Mouse (Mus musculus) midbrain, embryonic 14.5 days (tissue): Measurements from ENCODE around the gene Wfdc3. TPM values are rescaled to one million over a fixed set of nuclear protein-coding genes. Genes with fewer than 3 reads are reported as not detected.
A peak's percentile ranks its signal among the peaks of the same experiment; 100 is the strongest.

ENCODE experiments used
- ATAC-seq: fragments of 200-750 bp; cut with Nextera tagmentation; 2 replicates; pipeline ENCODE4 v1.8.0; 2017; ENCODE audit warnings: moderate number of reproducible peaks, moderate library complexity; ENCODE audit not compliant: low FRiP score, low TSS enrichment
- DNase-seq: peaks from one replicate; pipeline ENCODE4 v3.0.0-alpha.2; 2015
- H3K27ac ChIP-seq: fragments of 300-500 bp; sonication (generic); replicated peaks from 2 replicates; pipeline ENCODE4 v1.5.1; 2014; ENCODE audit warnings: mild to moderate bottlenecking, low read depth, low read length, moderate library complexity
- H3K27me3 ChIP-seq: fragments of 300-500 bp; sonication (generic); 2 replicates; pipeline ENCODE4 v1.6.1; 2014; ENCODE audit warnings: low read length, control low read depth, mixed read lengths; ENCODE audit not compliant: control insufficient read depth, insufficient read depth
- H3K36me3 ChIP-seq: fragments of 300-500 bp; sonication (generic); 2 replicates; pipeline ENCODE4 v1.6.1; 2014; ENCODE audit warnings: low read length, control low read depth; ENCODE audit not compliant: control insufficient read depth, insufficient read depth
- H3K4me1 ChIP-seq: fragments of 300-500 bp; sonication (generic); 2 replicates; pipeline ENCODE4 v1.6.1; 2014; ENCODE audit warnings: mild to moderate bottlenecking, antibody characterized with exemption, low read length, control low read depth; ENCODE audit not compliant: control insufficient read depth, insufficient read depth
- H3K4me2 ChIP-seq: fragments of 300-500 bp; sonication (generic); 2 replicates; pipeline ENCODE4 v1.6.1; 2014; ENCODE audit warnings: mild to moderate bottlenecking, low read length, moderate library complexity
- H3K4me3 ChIP-seq: fragments of 300-500 bp; sonication (generic); replicated peaks from 2 replicates; pipeline ENCODE4 v1.5.1; 2014; ENCODE audit warnings: low read depth, low read length
- H3K9ac ChIP-seq: fragments of 300-500 bp; sonication (generic); replicated peaks from 2 replicates; pipeline ENCODE4 v1.6.1; 2014; ENCODE audit warnings: mild to moderate bottlenecking, low read length, moderate library complexity
- H3K9me3 ChIP-seq: fragments of 300-500 bp; sonication (generic); 2 replicates; pipeline ENCODE4 v1.6.1; 2016; ENCODE audit warnings: low read length, control low read depth, mixed read lengths; ENCODE audit not compliant: control insufficient read depth
- WGBS: fragments of 180-500 bp; shearing (Covaris S2); extraction: QIAGEN DNeasy Blood & Tissue Kit; methylation state at CpG from one replicate; pipeline ENCODE4 v1.1.7; 2014; 5-methylcytosine and 5-hydroxymethylcytosine counted together
- polyA plus RNA-seq: library from polyadenylated mRNA; unstranded; fragments of >200 nt; fragmentation: Nextera tagmentation; extraction: Ambion mirVana; gene quantifications from 2 replicates; pipeline ENCODE4 v1.2.1, GENCODE M21; 2014

The Wfdc3 gene
- polyA plus RNA-seq, 1 experiment from 2014 or later, result 1.1 TPM

- peak within 1 kb of the TSS; percentile 98 for H3K4me2 ChIP-seq
- ATAC-seq (peak; percentile 99), DNase-seq (peak; percentile 99)
- H3K36me3 ChIP-seq, result peaks cover 35% of the 10 kb centered on the region
- WGBS, result 2% methylated on average over 53 of the region's 53 CpGs
- H3K4me3 ChIP-seq, result peak within 1 kb of the TSS; percentile 68
- H3K27me3 ChIP-seq, result no peaks in the 10 kb centered on the region
- no peaks in the 10 kb centered on the region for H3K9me3 ChIP-seq
- H3K4me1 ChIP-seq, result peaks cover 5% of the 10 kb centered on the region
- peak within 1 kb of the TSS; percentile 54 for H3K9ac ChIP-seq
- no peak within 1 kb of the TSS for H3K27ac ChIP-seq
Measured at GRCm38 (mm10) chr2:164769258-164770037, 23.7 kb upstream of the Wfdc3 start, which contains the start of gene Ube2c. Gene Ube2c (plus strand): TSS chr2:164769898.

GRCm38 (mm10) chr2:164767812-164768540 lies 22.2 kb upstream of the Wfdc3 start:
- Histone ChIP-seq H3K4me3 (no peak overlapping the region), H3K27ac (no peak overlapping the region), H3K9ac (no peak overlapping the region), H3K9me3 (no peaks in the 10 kb centered on the region), H3K27me3 (no peaks in the 10 kb centered on the region), H3K36me3 (peaks cover 43% of the 10 kb centered on the region), H3K4me1 (peaks cover 5% of the 10 kb centered on the region), H3K4me2 (no peak overlapping the region)
- DNase-seq (no peak), ATAC-seq (no peak)
- WGBS, result 96% methylated on average over 15 of the region's 15 CpGs

DNA sequence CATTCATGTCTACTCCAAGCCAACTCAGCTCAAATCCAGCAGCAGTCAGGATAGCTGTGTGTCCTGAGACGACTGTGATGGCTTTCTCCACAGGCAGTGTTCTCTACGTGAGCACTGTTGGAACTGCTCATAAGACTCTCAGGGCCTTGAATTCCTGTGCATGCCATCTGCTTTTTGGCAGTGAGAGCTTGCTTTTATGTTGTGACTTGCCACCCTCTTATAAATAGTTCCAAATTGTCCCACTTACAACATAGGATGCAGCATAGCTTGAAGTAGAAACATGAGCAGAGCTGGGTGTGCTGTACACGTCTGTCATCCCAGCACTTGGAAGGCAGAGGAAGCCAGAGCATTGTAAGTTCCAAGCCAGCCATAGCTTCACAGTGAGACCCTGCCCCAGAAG lies 20.1 kb upstream of the Wfdc3 start:
- WGBS, result 78% methylated on average over 3 of the region's 3 CpGs
- no peak overlapping the region for H3K9ac ChIP-seq
- no peak overlapping the region for H3K27ac ChIP-seq
- no peaks in the 10 kb centered on the region for H3K9me3 ChIP-seq
- no peak overlapping the region for H3K4me2 ChIP-seq
- ATAC-seq (no peak), DNase-seq (no peak)
- H3K27me3 ChIP-seq, result no peaks in the 10 kb centered on the region
- peaks cover 5% of the 10 kb centered on the region for H3K4me1 ChIP-seq
- H3K36me3 ChIP-seq, result peaks cover 65% of the 10 kb centered on the region
- no peak overlapping the region for H3K4me3 ChIP-seq

DNA sequence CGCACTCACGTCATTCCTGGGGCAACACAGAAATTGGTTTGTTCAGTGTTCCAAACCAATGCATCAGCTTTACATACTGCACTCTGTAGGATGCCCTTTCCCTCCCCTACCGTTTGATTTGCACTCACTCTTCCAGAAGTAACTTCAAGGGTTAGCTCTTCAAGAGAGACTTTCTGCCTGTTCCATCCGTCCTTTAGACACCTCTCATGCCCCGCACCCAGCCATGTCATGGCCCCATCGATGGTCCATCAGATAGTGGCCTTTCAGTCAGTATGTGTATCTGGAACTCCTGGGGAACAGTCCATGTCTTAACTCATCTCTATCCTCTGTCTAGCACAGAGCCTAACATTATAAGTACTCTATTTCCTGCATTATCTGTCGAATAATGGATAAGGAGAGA lies 16.9 kb upstream of the Wfdc3 start:
- Histone ChIP-seq H3K9ac (no peak overlapping the region), H3K36me3 (peaks cover 85% of the 10 kb centered on the region), H3K4me3 (no peak overlapping the region), H3K4me2 (no peak overlapping the region), H3K27me3 (no peaks in the 10 kb centered on the region), H3K27ac (no peak overlapping the region), H3K4me1 (no peaks in the 10 kb centered on the region), H3K9me3 (no peaks in the 10 kb centered on the region)
- DNase-seq (no peak), ATAC-seq (no peak)
- 89% methylated on average over 7 of the region's 7 CpGs for WGBS

GRCm38 (mm10) chr2:164761971-164762370 lies 16.2 kb upstream of the Wfdc3 start:
- no peak overlapping the region for H3K27ac ChIP-seq

DNA sequence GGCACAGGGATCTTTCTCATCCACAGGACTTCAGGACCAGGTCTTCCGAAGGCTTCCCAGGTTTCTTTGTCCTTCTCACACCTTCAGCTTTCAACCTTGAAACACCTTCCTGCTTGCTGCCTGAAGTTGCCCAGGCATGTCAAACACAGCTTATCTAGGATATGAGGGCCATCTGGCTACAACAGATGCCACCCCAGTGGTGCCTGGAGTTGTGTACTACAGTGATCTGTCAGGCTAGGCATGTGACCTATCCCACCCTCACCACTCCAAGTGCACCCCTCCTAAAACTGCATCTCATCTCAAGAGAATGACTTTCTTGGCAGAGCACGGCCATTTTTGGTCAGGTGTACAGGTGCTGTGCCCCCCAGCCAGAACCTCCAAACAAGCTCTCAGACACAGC lies 15.8 kb upstream of the Wfdc3 start:
- H3K4me2 ChIP-seq, result no peak overlapping the region
- WGBS, result 97% methylated on average over 2 of the region's 2 CpGs

More at GRCm38 (mm10) chr2:164761971-164762370, 16.2 kb upstream of the Wfdc3 start:
- no peak overlapping the region for H3K4me3 ChIP-seq
- peaks cover 85% of the 10 kb centered on the region for H3K36me3 ChIP-seq
- H3K9ac ChIP-seq, result no peak overlapping the region
- DNase-seq (no peak), ATAC-seq (no peak)
- no peaks in the 10 kb centered on the region for H3K27me3 ChIP-seq
- no peak overlapping the region for H3K4me2 ChIP-seq
- no peaks in the 10 kb centered on the region for H3K9me3 ChIP-seq
- no peaks in the 10 kb centered on the region for H3K4me1 ChIP-seq
- 98% methylated on average over 4 of the region's 4 CpGs for WGBS

GRCm38 (mm10) chr2:164760059-164760833 lies 14.5 kb upstream of the Wfdc3 start:
- H3K4me1 ChIP-seq, result no peaks in the 10 kb centered on the region
- H3K9me3 ChIP-seq, result no peaks in the 10 kb centered on the region
- no peak overlapping the region for H3K4me3 ChIP-seq
- ATAC-seq (no peak), DNase-seq (no peak)
- no peak overlapping the region for H3K4me2 ChIP-seq
- WGBS, result 95% methylated on average over 4 of the region's 4 CpGs
- peaks cover 88% of the 10 kb centered on the region for H3K36me3 ChIP-seq
- no peak overlapping the region for H3K9ac ChIP-seq
- H3K27me3 ChIP-seq, result no peaks in the 10 kb centered on the region
- H3K27ac ChIP-seq, result no peak overlapping the region

More for the DNA sequence above, 15.8 kb upstream of the Wfdc3 start:
- no peak for ATAC-seq
- Histone ChIP-seq H3K9ac (no peak overlapping the region), H3K9me3 (no peaks in the 10 kb centered on the region), H3K4me1 (no peaks in the 10 kb centered on the region), H3K27me3 (no peaks in the 10 kb centered on the region), H3K27ac (no peak overlapping the region), H3K4me3 (no peak overlapping the region), H3K36me3 (peaks cover 88% of the 10 kb centered on the region)
- no peak for DNase-seq

- no peak overlapping the region for H3K4me3 ChIP-seq
- WGBS, result 85% methylated on average over 1 of the region's 1 CpGs
Measured at GRCm38 (mm10) chr2:164758692-164759091, 13.0 kb upstream of the Wfdc3 start.

More at GRCm38 (mm10) chr2:164758692-164759091, 13.0 kb upstream of the Wfdc3 start:
- ATAC-seq (no peak), DNase-seq (no peak)
- H3K27ac ChIP-seq, result no peak overlapping the region
- no peak overlapping the region for H3K9ac ChIP-seq
- no peaks in the 10 kb centered on the region for H3K9me3 ChIP-seq
- H3K36me3 ChIP-seq, result peaks cover 96% of the 10 kb centered on the region
- no peaks in the 10 kb centered on the region for H3K4me1 ChIP-seq
- H3K4me2 ChIP-seq, result no peak overlapping the region
- no peaks in the 10 kb centered on the region for H3K27me3 ChIP-seq
